Mouse (Mus musculus) limb, embryonic 14.5 days (tissue): ENCODE measurements around the gene Larp7. TPM values are rescaled to one million over a fixed set of nuclear protein-coding genes. Genes with fewer than 3 reads are reported as not detected.

Source experiments
- ATAC-seq: fragments of 200-750 bp; cut with Nextera tagmentation; 2 replicates; pipeline ENCODE4 v1.8.0; 2017; ENCODE audit warnings: low read depth, moderate number of reproducible peaks, moderate TSS enrichment; ENCODE audit not compliant: low FRiP score
- DNase-seq: peaks from one replicate; pipeline ENCODE4 v3.0.0-alpha.2; 2015; ENCODE audit warnings: low spot score
- H3K27ac ChIP-seq: fragments of 300-500 bp; sonication (generic); replicated peaks from 2 replicates; pipeline ENCODE4 v1.5.1; 2014; ENCODE audit warnings: low read depth, mild to moderate bottlenecking, low read length, moderate library complexity, mixed read lengths
- H3K27me3 ChIP-seq: fragments of 300-500 bp; sonication (generic); 2 replicates; pipeline ENCODE4 v1.6.1; 2014; ENCODE audit warnings: low read length, mixed read lengths; ENCODE audit not compliant: control insufficient read depth, insufficient read depth
- H3K36me3 ChIP-seq: fragments of 300-500 bp; sonication (generic); 2 replicates; pipeline ENCODE4 v1.6.1; 2014; ENCODE audit warnings: mild to moderate bottlenecking, low read length, moderate library complexity, mixed read lengths; ENCODE audit not compliant: control insufficient read depth, insufficient read depth
- H3K4me1 ChIP-seq: fragments of 300-500 bp; sonication (generic); 2 replicates; pipeline ENCODE4 v1.6.1; 2014; ENCODE audit warnings: antibody characterized with exemption, low read length, mixed read lengths; ENCODE audit not compliant: control insufficient read depth, insufficient read depth
- H3K4me2 ChIP-seq: fragments of 300-500 bp; sonication (generic); replicated peaks from 2 replicates; pipeline ENCODE4 v1.6.1; 2014; ENCODE audit warnings: low read depth, mild to moderate bottlenecking, low read length, moderate library complexity; ENCODE audit not compliant: severe bottlenecking
- H3K4me3 ChIP-seq: fragments of 300-500 bp; sonication (generic); replicated peaks from 2 replicates; pipeline ENCODE4 v1.5.1; 2014; ENCODE audit warnings: low read length
- H3K9ac ChIP-seq: fragments of 300-500 bp; sonication (generic); 2 replicates; pipeline ENCODE4 v1.6.1; 2014; ENCODE audit warnings: mild to moderate bottlenecking, low read depth, low read length, moderate library complexity; ENCODE audit not compliant: severe bottlenecking
- H3K9me3 ChIP-seq: fragments of 300-500 bp; sonication (generic); 2 replicates; pipeline ENCODE4 v1.6.1; 2016; ENCODE audit warnings: low read length; ENCODE audit not compliant: control insufficient read depth
- POLR2A ChIP-seq: fragments of 200-500 bp; IDR thresholded peaks from 2 replicates; pipeline ENCODE4 v1.8.0; 2012; ENCODE audit warnings: inconsistent platforms, mild to moderate bottlenecking, moderate library complexity, borderline replicate concordance; ENCODE audit not compliant: insufficient read depth, insufficient read length; ENCODE audit errors: extremely low read depth
- whole genome bisulfite sequencing: fragments of 180-500 bp; shearing (Covaris S2); extraction: QIAGEN DNeasy Blood & Tissue Kit; methylation state at CpG from one replicate; pipeline ENCODE4 v1.1.7; 2014; 5-methylcytosine and 5-hydroxymethylcytosine counted together
- polyA plus RNA-seq, 2 experiments: library from polyadenylated mRNA; depleted of rRNA in 1 of 2; stranded (reverse) in 1 of 2; unstranded in 1 of 2; fragments of >200 nt; fragmentation: Nextera tagmentation in 1 of 2; extraction: Ambion mirVana in 1 of 2; gene quantifications; 2 replicates each; pipeline versions ENCODE4 v1.2.1 to v1.2.3; 2012 to 2014

Larp7 gene
- polyA plus RNA-seq, 2 experiments = 35.4 to 51.1 TPM

DNA sequence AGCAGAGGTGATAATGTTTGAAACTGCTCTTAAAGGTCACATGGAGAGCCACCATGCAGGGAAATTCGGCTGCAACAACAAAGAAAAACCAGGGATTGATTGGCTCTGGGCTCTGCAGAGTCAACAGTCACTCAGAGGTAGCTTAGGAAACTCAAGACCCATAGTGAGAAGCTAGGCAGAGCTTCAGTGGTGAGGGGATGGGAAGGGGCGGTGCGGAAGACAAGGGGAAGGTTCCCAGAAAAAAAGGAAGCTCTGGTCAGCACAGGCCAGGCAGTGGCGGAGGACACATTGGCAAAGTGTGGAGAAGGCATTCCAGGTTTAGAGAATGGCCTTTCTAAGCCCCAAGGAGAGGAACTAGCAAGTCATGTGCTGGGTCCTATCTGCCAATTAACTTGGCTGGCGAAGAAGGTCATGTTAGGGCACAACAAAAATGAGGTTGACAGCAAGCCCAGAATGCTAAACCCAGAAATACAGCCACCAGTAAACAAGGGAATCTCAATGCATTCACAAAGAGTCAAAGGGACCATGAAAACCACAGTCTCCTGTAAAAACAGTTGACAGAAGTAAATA, 25.6 kb downstream of the Larp7 start:
- ATAC-seq (no peak), DNase-seq (no peak)
- H3K9ac ChIP-seq = no peak overlapping the region
- H3K9me3 ChIP-seq = no peaks in the 10 kb centered on the region
- H3K36me3 ChIP-seq = no peaks in the 10 kb centered on the region
- no peak overlapping the region for H3K4me2 ChIP-seq
- 79% methylated on average over 5 of the region's 5 CpGs for WGBS
- H3K4me1 ChIP-seq = no peaks in the 10 kb centered on the region
- H3K4me3 ChIP-seq = no peak overlapping the region
- no peak for TF ChIP-seq POLR2A
- no peak overlapping the region for H3K27ac ChIP-seq
- H3K27me3 ChIP-seq = no peaks in the 10 kb centered on the region

DNA sequence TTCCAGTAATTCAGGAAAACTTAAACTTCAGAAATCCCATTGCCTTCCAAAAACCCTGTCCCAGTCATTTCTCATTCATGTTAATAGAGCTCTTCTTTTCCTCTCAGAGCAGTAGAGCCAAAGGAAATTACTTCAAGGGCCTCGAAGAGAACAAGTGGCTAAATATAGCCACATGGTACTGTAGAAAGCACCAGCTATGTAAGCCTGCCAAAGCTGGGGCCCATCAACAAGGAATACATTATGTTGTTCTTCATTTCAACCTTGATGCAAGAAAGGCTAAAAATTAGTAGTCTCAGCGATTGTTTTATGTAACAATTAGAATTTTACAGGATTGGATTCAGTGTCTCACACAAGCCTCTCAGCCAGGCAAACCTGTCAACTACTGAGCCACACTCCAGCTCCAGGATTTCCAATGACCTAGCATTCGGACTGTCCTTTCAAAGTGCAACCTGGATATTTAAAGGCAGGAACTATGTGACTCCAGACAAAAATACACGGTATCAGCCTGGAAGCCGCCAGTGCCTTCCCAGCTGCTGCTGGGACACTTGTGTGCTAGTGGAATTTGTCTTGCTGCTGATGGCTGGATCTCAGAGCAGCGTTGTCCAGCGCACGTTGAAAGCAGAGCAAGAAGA, 27.8 kb downstream of the Larp7 start:
- Histone ChIP-seq H3K27ac (no peak overlapping the region), H3K27me3 (no peaks in the 10 kb centered on the region), H3K9me3 (no peaks in the 10 kb centered on the region), H3K4me2 (no peak overlapping the region), H3K36me3 (no peaks in the 10 kb centered on the region), H3K9ac (no peak overlapping the region), H3K4me1 (no peaks in the 10 kb centered on the region), H3K4me3 (no peak overlapping the region)
- no peak for DNase-seq
- WGBS = 79% methylated on average over 8 of the region's 8 CpGs
- ATAC-seq = no peak; the same call in 1 of the 2 replicates
- no peak for TF ChIP-seq POLR2A

DNA sequence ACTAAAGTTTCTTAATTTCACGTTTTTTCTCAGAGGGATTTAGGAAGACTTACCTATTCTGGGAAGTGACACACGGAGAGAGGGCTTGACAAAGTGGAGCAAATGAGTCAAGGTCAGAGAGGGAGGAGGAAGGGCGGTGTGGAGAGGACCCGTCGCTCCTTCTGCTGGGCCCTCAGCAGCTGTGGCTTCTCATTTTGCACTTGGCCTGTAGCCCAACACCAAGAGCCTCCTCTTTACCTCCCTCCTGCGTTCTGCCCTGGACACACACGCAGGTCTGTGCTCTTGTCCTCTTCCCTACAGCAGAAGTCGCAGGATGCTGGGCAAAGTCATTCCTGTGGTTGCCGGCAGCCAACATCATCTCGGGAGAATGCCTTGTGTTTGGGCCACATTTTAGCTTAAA, 32.0 kb downstream of the Larp7 start:
- no peak for TF ChIP-seq POLR2A
- H3K36me3 ChIP-seq = no peaks in the 10 kb centered on the region
- H3K4me1 ChIP-seq = no peaks in the 10 kb centered on the region
- H3K4me3 ChIP-seq = no peak overlapping the region
- ATAC-seq (no peak), DNase-seq (no peak)
- H3K4me2 ChIP-seq = no peak overlapping the region
- H3K9ac ChIP-seq = no peak overlapping the region
- 68% methylated on average over 10 of the region's 10 CpGs for WGBS
- no peak overlapping the region for H3K27ac ChIP-seq
- no peaks in the 10 kb centered on the region for H3K9me3 ChIP-seq
- H3K27me3 ChIP-seq = no peaks in the 10 kb centered on the region

DNA sequence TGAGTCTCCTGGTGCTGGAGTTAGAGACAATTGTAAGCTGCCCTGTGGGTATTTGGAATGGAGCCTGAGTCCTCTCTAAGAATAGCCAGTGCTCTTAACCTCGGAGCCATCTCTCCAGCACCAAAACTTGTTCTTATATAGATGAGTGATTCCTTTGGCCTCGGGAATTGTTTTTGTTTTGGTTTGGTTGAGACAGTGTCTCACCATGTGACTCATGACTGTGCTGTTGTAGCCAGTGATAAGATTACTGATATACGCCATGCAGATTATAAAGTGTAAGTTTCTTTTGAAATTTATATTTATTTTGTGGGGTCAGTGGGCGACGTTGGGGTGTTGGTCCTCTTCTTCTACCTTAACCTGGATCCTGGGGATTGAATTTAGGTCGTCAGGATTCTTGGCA, 32.8 kb downstream of the Larp7 start:
- H3K9ac ChIP-seq = no peak overlapping the region
- no peaks in the 10 kb centered on the region for H3K27me3 ChIP-seq
- no peak for ATAC-seq
- H3K36me3 ChIP-seq = no peaks in the 10 kb centered on the region
- WGBS = 82% methylated on average over 6 of the region's 6 CpGs
- H3K27ac ChIP-seq = no peak overlapping the region
- no peaks in the 10 kb centered on the region for H3K9me3 ChIP-seq
- H3K4me1 ChIP-seq = no peaks in the 10 kb centered on the region
- TF ChIP-seq POLR2A = no peak
- H3K4me2 ChIP-seq = no peak overlapping the region
- H3K4me3 ChIP-seq = no peak overlapping the region
- no peak for DNase-seq

DNA sequence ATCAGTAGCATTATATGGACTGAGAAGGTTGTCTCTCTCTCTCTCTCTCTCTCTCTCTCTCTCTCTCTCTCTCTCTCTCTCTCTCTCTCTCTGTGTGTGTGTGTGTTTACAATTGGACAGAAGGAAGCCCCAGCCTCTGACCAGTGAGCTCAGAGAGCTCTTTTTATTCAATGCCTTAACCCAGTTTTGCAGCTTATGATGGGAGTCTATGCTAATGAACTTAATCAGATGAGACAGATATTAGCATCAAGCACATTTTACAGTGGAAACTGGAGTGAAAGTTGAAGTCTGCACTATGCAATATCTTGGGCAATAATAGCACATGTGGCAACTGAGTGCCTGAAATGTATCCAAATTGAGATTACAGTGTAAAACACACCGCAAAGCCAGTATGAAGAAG, 37.9 kb downstream of the Larp7 start:
- no peak for TF ChIP-seq POLR2A
- H3K36me3 ChIP-seq = no peaks in the 10 kb centered on the region
- ATAC-seq (no peak), DNase-seq (no peak)
- no peak overlapping the region for H3K4me3 ChIP-seq
- H3K4me2 ChIP-seq = no peak overlapping the region
- no peaks in the 10 kb centered on the region for H3K9me3 ChIP-seq
- no peak overlapping the region for H3K9ac ChIP-seq
- no peak overlapping the region for H3K27ac ChIP-seq
- no peaks in the 10 kb centered on the region for H3K4me1 ChIP-seq
- no peaks in the 10 kb centered on the region for H3K27me3 ChIP-seq
- WGBS = 79% methylated on average over 1 of the region's 1 CpGs

DNA sequence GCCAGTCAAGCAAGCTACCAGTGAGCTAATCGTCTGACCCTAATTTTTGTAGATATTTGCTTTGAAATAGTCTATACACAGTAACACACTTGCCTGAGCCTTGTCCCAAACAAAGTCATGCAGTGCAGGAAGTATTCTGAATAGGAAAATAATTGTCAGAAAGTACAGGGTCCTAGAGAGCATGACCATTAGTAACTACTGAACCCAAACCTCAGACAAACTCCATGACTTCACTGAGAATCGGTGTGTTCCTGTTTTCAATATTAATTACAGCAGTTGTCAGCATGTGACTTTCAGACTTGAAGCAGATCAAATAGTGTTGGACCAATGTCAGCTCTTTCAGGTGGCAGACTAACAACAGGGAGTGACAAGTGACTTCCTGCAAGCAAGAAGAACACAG, 39.5 kb downstream of the Larp7 start:
- TF ChIP-seq POLR2A = no peak
- Histone ChIP-seq H3K4me2 (no peak overlapping the region), H3K4me3 (no peak overlapping the region), H3K9ac (no peak overlapping the region), H3K4me1 (no peaks in the 10 kb centered on the region), H3K36me3 (no peaks in the 10 kb centered on the region), H3K27me3 (no peaks in the 10 kb centered on the region), H3K9me3 (no peaks in the 10 kb centered on the region), H3K27ac (no peak overlapping the region)
- DNase-seq (no peak), ATAC-seq (no peak)
- 72% methylated on average over 2 of the region's 2 CpGs for WGBS
